Mouse (Mus musculus) E14TG2a.4 (cell line): Measurements from ENCODE around the gene Frat1.

Source experiments
- CTCF ChIP-seq: conservative IDR thresholded peaks from 2 replicates; pipeline ENCODE4 v1.5.1; 2014; ENCODE audit warnings: low read length
- NANOG ChIP-seq: IDR thresholded peaks from 2 replicates; pipeline ENCODE4 v1.6.1; 2014; ENCODE audit warnings: borderline replicate concordance, low read length, mixed read lengths
- POU5F1 ChIP-seq: IDR thresholded peaks from 2 replicates; pipeline ENCODE4 v1.6.1; 2014; ENCODE audit warnings: low read length, borderline replicate concordance

- TF ChIP-seq CTCF: no peak
- TF ChIP-seq POU5F1: no peak
- no peak for TF ChIP-seq NANOG
These were observed 8.1 kb downstream of the Frat1 start for GRCm38 (mm10) chr19:41837917-41838261.
